Mouse (Mus musculus): ENCODE measurements around the gene Gatd1. TPM values are rescaled to one million over a fixed set of nuclear protein-coding genes. Genes with fewer than 3 reads are reported as not detected.

Gene Gatd1
- polyA plus RNA-seq, 1 experiment from 2014 or later = 57.0 TPM

GRCm38 (mm10) chr7:141363752-141364125 lies 50.2 kb downstream of the Gatd1 start:
- H3K27me3 ChIP-seq (ENCODE audit: control insufficient read depth, insufficient read depth, low read depth, low read length) = peaks cover 3% of the 10 kb centered on the region; the same call in 1 of the 2 replicates
- ATAC-seq (ENCODE audit: low read depth) = peak; percentile 10; the same call in 1 of the 2 replicates
- WGBS = 63% methylated on average over 2 of the region's 2 CpGs
- no peak overlapping the region for H3K27ac ChIP-seq (ENCODE audit: low read length)
- H3K4me2 ChIP-seq (ENCODE audit: low read depth, low read length) = no peak overlapping the region
- H3K36me3 ChIP-seq (ENCODE audit: control insufficient read depth, insufficient read depth, low read length) = no peaks in the 10 kb centered on the region
- no peak overlapping the region for H3K9ac ChIP-seq (ENCODE audit: low read length)
- peaks cover 5% of the 10 kb centered on the region for H3K4me1 ChIP-seq (replicated peaks; ENCODE audit: control insufficient read depth, insufficient read depth, low read length)
- H3K4me3 ChIP-seq (ENCODE audit: low read length) = no peak overlapping the region
- H3K9me3 ChIP-seq (ENCODE audit: control insufficient read depth, low read length) = no peaks in the 10 kb centered on the region

- Histone ChIP-seq H3K36me3 (ENCODE audit: control insufficient read depth, insufficient read depth, low read length) (no peaks in the 10 kb centered on the region), H3K9ac (ENCODE audit: low read length) (no peak overlapping the region), H3K27me3 (ENCODE audit: control insufficient read depth, insufficient read depth, low read depth, low read length) (peaks cover 3% of the 10 kb centered on the region; the same call in 1 of the 2 replicates), H3K27ac (ENCODE audit: low read length) (no peak overlapping the region), H3K9me3 (ENCODE audit: control insufficient read depth, low read length) (no peaks in the 10 kb centered on the region), H3K4me2 (ENCODE audit: low read depth, low read length) (no peak overlapping the region), H3K4me1 (replicated peaks; ENCODE audit: control insufficient read depth, insufficient read depth, low read length) (peaks cover 5% of the 10 kb centered on the region), H3K4me3 (ENCODE audit: low read length) (no peak overlapping the region)
- ATAC-seq (ENCODE audit: low read depth) = peak; percentile 67
- WGBS = 48% methylated on average over 4 of the region's 4 CpGs
Observed at GRCm38 (mm10) chr7:141363106-141363751, 50.7 kb downstream of the Gatd1 start.

- Histone ChIP-seq H3K4me2 (ENCODE audit: low read depth, low read length) (peak overlapping the region; percentile 40), H3K9me3 (ENCODE audit: control insufficient read depth, low read length) (no peaks in the 10 kb centered on the region), H3K9ac (ENCODE audit: low read length) (peak overlapping the region; percentile 26; the same call in 1 of the 2 replicates), H3K36me3 (ENCODE audit: control insufficient read depth, insufficient read depth, low read length) (no peaks in the 10 kb centered on the region), H3K27ac (ENCODE audit: low read length) (no peak overlapping the region), H3K4me1 (replicated peaks; ENCODE audit: control insufficient read depth, insufficient read depth, low read length) (peaks cover 5% of the 10 kb centered on the region), H3K4me3 (ENCODE audit: low read length) (0 out of 2 replicates have a peak overlapping the region, but pooled peaks have one; percentile 6), H3K27me3 (ENCODE audit: control insufficient read depth, insufficient read depth, low read depth, low read length) (peaks cover 3% of the 10 kb centered on the region; the same call in 1 of the 2 replicates)
- 11% methylated on average over 24 of the region's 24 CpGs for WGBS
- peak; percentile 86 for ATAC-seq (ENCODE audit: low read depth)
Observed at GRCm38 (mm10) chr7:141361510-141361909, 52.4 kb downstream of the Gatd1 start.

Other genes with a start within 250 kb of the Gatd1 start
- 153 and 165 TPM in 2 replicates for gene Rnh1, start 241.3 kb downstream of the Gatd1 start, polyA plus RNA-seq (2015; fragmentation: Nextera tagmentation; extraction: Ambion mirVana)
- 48.5 and 48.8 TPM in 2 replicates for gene Hras, start 220.1 kb downstream of the Gatd1 start, polyA plus RNA-seq (2015; fragmentation: Nextera tagmentation; extraction: Ambion mirVana)
- gene Lrrc56, start 220.0 kb downstream of the Gatd1 start, polyA plus RNA-seq (2015; fragmentation: Nextera tagmentation; extraction: Ambion mirVana) = 8.6 and 8.9 TPM in 2 replicates
- gene Lmntd2, start 200.1 kb downstream of the Gatd1 start, polyA plus RNA-seq (2015; fragmentation: Nextera tagmentation; extraction: Ambion mirVana) = 1.3 and 1.4 TPM in 2 replicates
- 69.4 and 86.6 TPM in 2 replicates for gene Rassf7, start 198.3 kb downstream of the Gatd1 start, polyA plus RNA-seq (2015; fragmentation: Nextera tagmentation; extraction: Ambion mirVana)
- gene Phrf1, start 185.4 kb downstream of the Gatd1 start, polyA plus RNA-seq (2015; fragmentation: Nextera tagmentation; extraction: Ambion mirVana) = 72.3 and 77.2 TPM in 2 replicates
- gene Irf7, start 147.7 kb downstream of the Gatd1 start, polyA plus RNA-seq (2015; fragmentation: Nextera tagmentation; extraction: Ambion mirVana) = 3.4 and 4.8 TPM in 2 replicates
- gene Cdhr5, start 137.3 kb downstream of the Gatd1 start, polyA plus RNA-seq (2015; fragmentation: Nextera tagmentation; extraction: Ambion mirVana) = 0.15 and 0.35 TPM in 2 replicates
- gene Sct, start 135.0 kb downstream of the Gatd1 start, polyA plus RNA-seq (2015; fragmentation: Nextera tagmentation; extraction: Ambion mirVana) = 2.0 and 2.6 TPM in 2 replicates
- 0.11 and 0.43 TPM in 2 replicates for gene Drd4, start 122.1 kb downstream of the Gatd1 start, polyA plus RNA-seq (2015; fragmentation: Nextera tagmentation; extraction: Ambion mirVana)
- 52.7 and 53.6 TPM in 2 replicates for gene Deaf1, start 86.4 kb downstream of the Gatd1 start, polyA plus RNA-seq (2015; fragmentation: Nextera tagmentation; extraction: Ambion mirVana)
- 45.1 and 50.2 TPM in 2 replicates for gene Tmem80, start 86.4 kb downstream of the Gatd1 start, polyA plus RNA-seq (2015; fragmentation: Nextera tagmentation; extraction: Ambion mirVana)
- gene Eps8l2, start 75.3 kb downstream of the Gatd1 start, polyA plus RNA-seq (2015; fragmentation: Nextera tagmentation; extraction: Ambion mirVana) = 37.4 and 42.6 TPM in 2 replicates
- 279 and 283 TPM in 2 replicates for gene Taldo1, start 21.9 kb downstream of the Gatd1 start, polyA plus RNA-seq (2015; fragmentation: Nextera tagmentation; extraction: Ambion mirVana)
- gene Cend1, start 15.4 kb upstream of the Gatd1 start, polyA plus RNA-seq (2015; fragmentation: Nextera tagmentation; extraction: Ambion mirVana) = 0.79 TPM in 2 replicates
- 21.7 and 24.5 TPM in 2 replicates for gene Slc25a22, start 23.8 kb upstream of the Gatd1 start, polyA plus RNA-seq (2015; fragmentation: Nextera tagmentation; extraction: Ambion mirVana)
- gene Pidd1, start 29.9 kb upstream of the Gatd1 start, polyA plus RNA-seq (2015; fragmentation: Nextera tagmentation; extraction: Ambion mirVana) = 14.4 and 15.4 TPM in 2 replicates
- 1,124 and 1,266 TPM in 2 replicates for gene Rplp2, start 33.2 kb upstream of the Gatd1 start, polyA plus RNA-seq (2015; fragmentation: Nextera tagmentation; extraction: Ambion mirVana)
- gene Pnpla2, start 41.1 kb upstream of the Gatd1 start, polyA plus RNA-seq (2015; fragmentation: Nextera tagmentation; extraction: Ambion mirVana) = 42.9 and 46.2 TPM in 2 replicates
- gene Cracr2b, start 47.0 kb upstream of the Gatd1 start, polyA plus RNA-seq (2015; fragmentation: Nextera tagmentation; extraction: Ambion mirVana) = 39.3 and 42.0 TPM in 2 replicates
- gene Cd151, start 53.3 kb upstream of the Gatd1 start, polyA plus RNA-seq (2015; fragmentation: Nextera tagmentation; extraction: Ambion mirVana) = 36.4 and 39.3 TPM in 2 replicates
- gene Polr2l, start 61.0 kb upstream of the Gatd1 start, polyA plus RNA-seq (2015; fragmentation: Nextera tagmentation; extraction: Ambion mirVana) = 59.9 and 61.3 TPM in 2 replicates
- gene Tspan4, start 61.1 kb upstream of the Gatd1 start, polyA plus RNA-seq (2015; fragmentation: Nextera tagmentation; extraction: Ambion mirVana) = 88.3 and 91.2 TPM in 2 replicates
- 41.8 and 41.9 TPM in 2 replicates for gene Chid1, start 125.7 kb upstream of the Gatd1 start, polyA plus RNA-seq (2015; fragmentation: Nextera tagmentation; extraction: Ambion mirVana)
- 68.3 and 69.1 TPM in 2 replicates for gene Ap2a2, start 148.0 kb upstream of the Gatd1 start, polyA plus RNA-seq (2015; fragmentation: Nextera tagmentation; extraction: Ambion mirVana)
- 0.13 and 0.21 TPM in 2 replicates for gene Muc6, start 241.2 kb upstream of the Gatd1 start, polyA plus RNA-seq (2015; fragmentation: Nextera tagmentation; extraction: Ambion mirVana)

Measured in lung, embryonic 16.5 days (tissue).